Mouse (Mus musculus) forebrain, embryonic 16.5 days (tissue): Measurements from ENCODE around the gene Tpx2. TPM values are rescaled to one million over a fixed set of nuclear protein-coding genes. Genes with fewer than 3 reads are reported as not detected.
A peak's percentile ranks its signal among the peaks of the same experiment; 100 is the strongest.

Source experiments
- ATAC-seq: fragments of 200-750 bp; cut with Nextera tagmentation; 2 replicates; pipeline ENCODE4 v1.8.0; 2017; ENCODE audit warnings: mild to moderate bottlenecking, moderate library complexity
- H3K27ac ChIP-seq: fragments of 300-500 bp; sonication (generic); 2 replicates; pipeline ENCODE4 v1.5.1; 2014; ENCODE audit warnings: low read length, control low read depth
- H3K27me3 ChIP-seq: fragments of 300-500 bp; sonication (generic); replicated peaks from 2 replicates; pipeline ENCODE4 v1.6.1; 2014; ENCODE audit warnings: low read length; ENCODE audit not compliant: control insufficient read depth, insufficient read depth
- H3K36me3 ChIP-seq: fragments of 300-500 bp; sonication (generic); 2 replicates; pipeline ENCODE4 v1.6.1; 2014; ENCODE audit not compliant: control insufficient read depth, insufficient read depth
- H3K4me1 ChIP-seq: fragments of 300-500 bp; sonication (generic); replicated peaks from 2 replicates; pipeline ENCODE4 v1.6.1; 2014; ENCODE audit warnings: low read length; ENCODE audit not compliant: control insufficient read depth, insufficient read depth
- H3K4me2 ChIP-seq: fragments of 300-500 bp; sonication (generic); 2 replicates; pipeline ENCODE4 v1.6.1; 2014; ENCODE audit warnings: mild to moderate bottlenecking, low read length, control low read depth
- H3K4me3 ChIP-seq: fragments of 300-500 bp; sonication (generic); replicated peaks from 2 replicates; pipeline ENCODE4 v1.5.1; 2014; ENCODE audit warnings: mild to moderate bottlenecking, low read length, control low read depth
- H3K9ac ChIP-seq: fragments of 300-500 bp; sonication (generic); replicated peaks from 2 replicates; pipeline ENCODE4 v1.6.1; 2014; ENCODE audit warnings: low read depth, low read length, control low read depth
- H3K9me3 ChIP-seq: fragments of 300-500 bp; sonication (generic); 2 replicates; pipeline ENCODE4 v1.6.1; 2016; ENCODE audit warnings: low read length; ENCODE audit not compliant: control insufficient read depth
- WGBS: fragments of 180-500 bp; shearing (Covaris S2); extraction: QIAGEN DNeasy Blood & Tissue Kit; methylation state at CpG from one replicate; pipeline ENCODE4 v1.1.7; 2014; 5-methylcytosine and 5-hydroxymethylcytosine counted together
- polyA plus RNA-seq: library from polyadenylated mRNA; unstranded; fragments of >200 nt; fragmentation: Nextera tagmentation; extraction: Ambion mirVana; gene quantifications from 2 replicates; pipeline ENCODE4 v1.2.1, GENCODE M21; 2015

The Tpx2 gene
- polyA plus RNA-seq, 1 experiment from 2014 or later: 40.0 TPM

DNA sequence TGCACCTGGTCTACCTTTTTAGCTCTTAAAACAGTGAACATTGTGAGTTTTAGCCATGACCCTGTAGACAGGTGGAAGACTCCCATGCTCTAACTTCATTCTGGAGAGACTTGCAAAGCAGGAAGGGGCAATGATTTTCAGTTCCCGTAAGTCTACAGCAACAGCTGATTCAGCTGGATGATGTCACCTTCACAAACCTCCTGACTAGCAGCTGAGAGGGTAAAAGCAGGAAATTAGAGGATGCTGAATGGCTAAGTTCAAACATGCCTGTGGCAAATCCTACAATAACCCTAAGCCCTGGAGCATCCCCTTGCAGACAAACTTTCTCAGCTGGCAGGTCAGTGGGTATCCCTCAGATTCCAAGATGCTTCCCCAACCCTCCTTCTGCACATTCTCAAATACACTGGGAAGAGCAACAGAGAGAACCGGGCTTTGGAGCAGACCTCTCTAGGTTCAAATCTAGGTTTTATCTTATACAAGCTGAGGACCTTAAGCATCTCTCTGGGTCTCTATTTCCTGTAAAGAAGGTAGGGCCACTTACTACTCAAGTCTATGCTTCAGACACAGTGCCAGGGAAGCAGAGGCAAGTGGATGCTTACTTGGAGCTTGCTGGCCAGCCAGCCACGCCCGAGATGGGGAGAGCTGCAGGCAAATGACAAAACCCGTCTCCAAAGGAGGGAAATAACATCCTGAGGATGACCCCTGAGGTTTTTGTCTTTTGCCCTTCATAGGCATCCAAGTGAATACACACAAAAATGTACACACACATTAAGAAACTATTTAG lies 37.4 kb upstream of the Tpx2 start:
- ATAC-seq: no peak
- no peak overlapping the region for H3K27ac ChIP-seq
- peaks cover 5% of the 10 kb centered on the region for H3K4me1 ChIP-seq
- H3K9ac ChIP-seq: no peak overlapping the region
- H3K36me3 ChIP-seq: no peaks in the 10 kb centered on the region
- no peak overlapping the region for H3K4me2 ChIP-seq
- no peaks in the 10 kb centered on the region for H3K9me3 ChIP-seq
- H3K4me3 ChIP-seq: no peak overlapping the region
- WGBS: 91% methylated on average over 5 of the region's 5 CpGs
- H3K27me3 ChIP-seq: no peaks in the 10 kb centered on the region

DNA sequence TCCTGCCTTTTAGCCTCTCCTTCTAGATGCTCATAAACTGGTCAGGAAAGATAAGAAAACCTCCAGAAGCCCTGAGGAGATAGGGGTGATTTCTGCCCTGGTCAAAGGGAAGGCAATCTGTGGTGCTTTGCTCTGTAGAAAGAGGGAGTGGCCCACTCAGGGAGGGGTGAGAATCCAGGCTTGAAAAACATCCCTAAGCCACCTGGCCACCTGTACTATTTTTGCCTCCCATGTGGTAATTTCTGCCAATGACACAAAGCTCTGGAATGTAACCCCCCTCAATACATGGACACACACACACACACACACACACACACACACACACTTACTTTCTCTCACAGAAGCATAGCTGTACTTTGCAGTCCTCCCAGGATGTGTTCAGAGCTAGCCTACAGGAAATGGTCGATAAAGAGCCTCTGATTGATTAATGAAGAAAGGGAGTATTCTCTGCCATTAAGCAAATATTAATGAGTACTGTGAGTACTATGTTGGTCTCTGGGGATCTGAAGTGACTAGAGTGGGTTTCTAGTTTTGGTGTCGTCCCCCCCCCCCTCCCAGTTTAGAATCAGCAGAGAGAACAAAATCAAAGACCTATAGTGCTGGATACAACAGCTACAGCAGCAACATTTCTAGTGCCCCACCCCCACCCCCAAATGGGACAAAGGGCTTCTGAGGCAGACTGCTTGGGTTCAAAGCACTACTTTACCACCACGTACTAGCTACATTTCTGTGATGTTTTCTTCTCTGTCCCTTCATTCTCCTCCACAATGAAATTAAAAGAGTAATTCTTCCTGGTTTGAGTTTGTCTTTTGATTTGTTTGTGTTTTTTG lies 36.2 kb upstream of the Tpx2 start:
- 38% methylated on average over 3 of the region's 3 CpGs for WGBS
- Histone ChIP-seq H3K4me1 (0 out of 2 replicates have a peak, but pooled peaks cover 4% of the 10 kb centered on the region), H3K36me3 (no peaks in the 10 kb centered on the region), H3K27me3 (no peaks in the 10 kb centered on the region), H3K9ac (no peak overlapping the region), H3K4me3 (no peak overlapping the region), H3K27ac (no peak overlapping the region), H3K4me2 (no peak overlapping the region), H3K9me3 (no peaks in the 10 kb centered on the region)
- ATAC-seq: no peak

GRCm38 (mm10) chr2:152813232-152813631 lies 34.5 kb upstream of the Tpx2 start:
- no peak for ATAC-seq
- Histone ChIP-seq H3K4me2 (no peak overlapping the region), H3K27me3 (no peaks in the 10 kb centered on the region), H3K9me3 (no peaks in the 10 kb centered on the region), H3K9ac (no peak overlapping the region), H3K36me3 (no peaks in the 10 kb centered on the region), H3K27ac (no peak overlapping the region), H3K4me1 (peaks cover 15% of the 10 kb centered on the region), H3K4me3 (no peak overlapping the region)
- 90% methylated on average over 1 of the region's 1 CpGs for WGBS

DNA sequence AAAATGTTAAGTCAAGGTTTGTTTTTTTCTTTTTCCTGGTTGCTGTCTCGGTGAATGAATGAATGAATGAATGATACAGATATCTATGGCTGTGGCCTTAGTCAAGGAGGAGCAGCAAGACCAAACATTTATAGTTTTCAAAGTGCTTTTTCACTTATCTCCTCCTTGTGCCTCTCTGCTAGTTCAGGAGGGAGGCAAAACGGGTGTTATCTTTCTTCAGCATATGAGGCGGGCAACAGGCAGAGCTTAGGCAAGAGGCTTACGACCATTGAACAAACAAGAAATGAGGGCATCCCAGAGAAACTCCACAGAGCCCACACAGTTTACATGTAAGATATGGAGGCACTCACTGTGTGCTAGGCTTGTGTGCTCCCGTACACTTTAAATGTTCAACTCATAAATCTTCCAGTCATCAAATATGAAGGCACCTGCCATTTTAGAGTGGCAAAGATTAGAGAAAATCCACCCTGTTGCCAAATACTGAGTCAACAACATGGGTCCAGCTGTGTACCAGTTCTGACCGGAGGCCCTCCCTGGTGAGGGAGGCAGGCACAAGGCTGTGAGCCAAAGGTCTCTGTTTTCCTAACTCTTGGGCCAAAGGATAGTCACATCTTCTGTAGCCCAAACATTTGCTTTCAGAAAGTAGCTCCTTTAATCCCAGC lies 33.4 kb upstream of the Tpx2 start:
- 0 out of 2 replicates have a peak, but pooled peaks cover 2% of the 10 kb centered on the region for H3K36me3 ChIP-seq
- H3K9me3 ChIP-seq: no peaks in the 10 kb centered on the region
- H3K27me3 ChIP-seq: no peaks in the 10 kb centered on the region
- H3K4me2 ChIP-seq: no peak overlapping the region
- 91% methylated on average over 6 of the region's 6 CpGs for WGBS
- no peak for ATAC-seq
- H3K9ac ChIP-seq: no peak overlapping the region
- H3K27ac ChIP-seq: no peak overlapping the region
- peaks cover 19% of the 10 kb centered on the region for H3K4me1 ChIP-seq
- no peak overlapping the region for H3K4me3 ChIP-seq

DNA sequence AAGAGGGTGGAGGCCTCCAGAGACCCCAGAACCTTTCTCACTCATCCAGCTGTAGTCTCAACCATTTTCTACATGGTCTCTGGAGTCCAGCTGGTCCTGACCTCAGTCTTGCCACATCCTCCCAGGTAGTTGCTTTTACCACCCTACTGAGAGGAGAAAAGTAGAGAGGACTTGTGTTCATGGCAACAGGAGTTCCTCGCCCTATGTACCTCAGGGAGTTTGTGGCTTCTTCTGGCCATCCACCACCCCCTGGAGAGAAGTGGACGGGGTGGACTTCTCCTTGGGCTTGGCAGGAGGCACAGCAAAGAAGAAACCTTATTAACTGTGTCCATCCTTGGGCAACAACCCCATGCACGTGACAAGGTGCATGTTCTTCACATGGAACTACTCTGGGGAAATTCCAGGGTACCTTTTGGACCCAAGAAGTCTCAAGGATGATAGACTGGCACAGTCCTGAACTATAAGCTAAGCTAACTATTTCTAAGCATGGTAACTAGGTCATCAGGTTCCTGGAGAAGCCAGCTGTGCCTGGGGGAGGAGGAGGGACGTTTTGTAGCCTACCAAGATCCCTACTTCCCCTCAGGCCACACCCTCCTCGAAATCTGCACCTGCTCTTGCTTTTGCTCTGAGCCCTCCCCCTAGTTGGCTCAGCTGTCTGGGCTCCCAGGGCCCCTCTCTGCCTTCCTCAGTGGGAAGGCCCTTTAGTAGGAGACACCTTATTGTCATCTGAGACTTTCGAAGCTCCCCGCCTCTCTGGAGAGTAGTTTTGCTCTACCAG lies 31.7 kb upstream of the Tpx2 start:
- peaks cover 34% of the 10 kb centered on the region for H3K4me1 ChIP-seq
- WGBS: 75% methylated on average over 7 of the region's 7 CpGs

DNA sequence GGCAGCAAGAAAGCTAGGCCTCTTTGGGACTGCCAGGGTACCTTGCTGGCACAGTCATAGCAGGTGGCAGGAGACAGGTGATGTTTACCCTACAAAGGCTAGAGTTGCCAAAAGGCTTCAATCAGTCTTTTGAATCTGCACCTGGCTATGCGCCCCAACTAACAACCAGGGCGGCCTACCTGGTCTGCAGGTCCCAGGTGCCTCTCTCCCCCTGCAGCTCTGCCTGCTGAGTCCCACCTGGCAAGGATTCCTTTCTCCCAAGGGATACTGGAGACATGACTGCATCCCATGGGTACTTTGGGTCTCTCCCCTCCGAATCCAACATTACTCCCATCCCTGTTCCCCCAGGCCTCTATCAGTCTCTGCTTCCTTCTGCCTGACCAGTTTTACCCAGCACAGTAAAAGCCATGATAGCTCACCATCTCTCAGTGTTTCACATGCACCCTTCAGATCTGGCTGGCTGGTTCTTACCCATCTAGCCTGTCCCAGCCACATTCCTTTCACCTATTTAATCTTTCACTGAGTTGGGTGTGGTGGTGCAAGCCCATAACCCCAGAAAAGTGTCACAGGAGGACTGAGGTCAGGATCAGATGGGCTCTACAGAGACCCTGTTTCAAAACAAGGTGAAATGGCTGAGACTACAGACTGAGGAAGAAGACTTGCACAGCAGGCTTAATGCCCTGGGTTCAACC lies 31.0 kb upstream of the Tpx2 start:
- H3K9me3 ChIP-seq: no peaks in the 10 kb centered on the region
- H3K4me1 ChIP-seq: peaks cover 33% of the 10 kb centered on the region
- H3K36me3 ChIP-seq: 0 out of 2 replicates have a peak, but pooled peaks cover 2% of the 10 kb centered on the region
- no peak for ATAC-seq
- no peak overlapping the region for H3K4me3 ChIP-seq
- H3K27ac ChIP-seq: no peak overlapping the region
- no peaks in the 10 kb centered on the region for H3K27me3 ChIP-seq
- H3K4me2 ChIP-seq: no peak overlapping the region
- no peak overlapping the region for H3K9ac ChIP-seq
- 70% methylated on average over 3 of the region's 3 CpGs for WGBS

More for the DNA sequence above, 31.7 kb upstream of the Tpx2 start:
- 0 out of 2 replicates have a peak, but pooled peaks cover 2% of the 10 kb centered on the region for H3K36me3 ChIP-seq
- H3K4me3 ChIP-seq: no peak overlapping the region
- ATAC-seq: no peak
- H3K4me2 ChIP-seq: no peak overlapping the region
- no peaks in the 10 kb centered on the region for H3K9me3 ChIP-seq
- no peak overlapping the region for H3K27ac ChIP-seq
- no peak overlapping the region for H3K9ac ChIP-seq
- H3K27me3 ChIP-seq: no peaks in the 10 kb centered on the region

GRCm38 (mm10) chr2:152817596-152818291 lies 30.0 kb upstream of the Tpx2 start:
- H3K36me3 ChIP-seq: 0 out of 2 replicates have a peak, but pooled peaks cover 2% of the 10 kb centered on the region
- H3K9me3 ChIP-seq: no peaks in the 10 kb centered on the region
- no peaks in the 10 kb centered on the region for H3K27me3 ChIP-seq
- no peak overlapping the region for H3K4me2 ChIP-seq
- H3K9ac ChIP-seq: no peak overlapping the region
- 25% methylated on average over 6 of the region's 6 CpGs for WGBS
- peaks cover 33% of the 10 kb centered on the region for H3K4me1 ChIP-seq
- H3K27ac ChIP-seq: peak overlapping the region; percentile 5; the same call in 1 of the 2 replicates
- H3K4me3 ChIP-seq: no peak overlapping the region
- ATAC-seq: peak; percentile 77

GRCm38 (mm10) chr2:152818679-152819078 lies 29.1 kb upstream of the Tpx2 start:
- 0 out of 2 replicates have a peak, but pooled peaks cover 2% of the 10 kb centered on the region for H3K36me3 ChIP-seq
- H3K9ac ChIP-seq: no peak overlapping the region
- no peaks in the 10 kb centered on the region for H3K27me3 ChIP-seq
- H3K27ac ChIP-seq: no peak overlapping the region
- H3K4me2 ChIP-seq: no peak overlapping the region
- no peak overlapping the region for H3K4me3 ChIP-seq
- 42% methylated on average over 5 of the region's 5 CpGs for WGBS
- H3K4me1 ChIP-seq: peaks cover 33% of the 10 kb centered on the region
- no peak for ATAC-seq
- H3K9me3 ChIP-seq: no peaks in the 10 kb centered on the region
